Mouse (Mus musculus): ENCODE measurements at regions not wholly inside any gene's neighbourhood (a gene's known extent, or its start where the extent isn't known, plus 50 kb on each side); places are given as distances from the start of the nearest gene placed in this dataset.
A peak's percentile ranks its signal among the peaks of the same experiment; 100 is the strongest.

GRCm38 (mm10) chr15:62127602-62128158, 1204.9 kb upstream of the A1bg start:
- DNase-seq = no peak

GRCm38 (mm10) chr15:62125718-62126117, 1202.9 kb upstream of the A1bg start:
- DNase-seq = no peak

- DNase-seq = no peak
Measured at GRCm38 (mm10) chr15:62123756-62124155, 1200.9 kb upstream of the A1bg start.

GRCm38 (mm10) chr15:62122265-62123023, 1199.6 kb upstream of the A1bg start:
- no peak for DNase-seq

- DNase-seq = no peak
Measured at GRCm38 (mm10) chr15:62121696-62122095, 1198.9 kb upstream of the A1bg start.

- no peak for DNase-seq
Measured at GRCm38 (mm10) chr15:62120735-62121134, 1197.9 kb upstream of the A1bg start.

- no peak for DNase-seq
Measured at GRCm38 (mm10) chr15:62118997-62119396, 1196.2 kb upstream of the A1bg start.

- DNase-seq = no peak
Measured at GRCm38 (mm10) chr15:62116184-62116583, 1193.4 kb upstream of the A1bg start.

GRCm38 (mm10) chr15:62114815-62115214, 1192.0 kb upstream of the A1bg start:
- no peak for DNase-seq

- DNase-seq = no peak
Measured at GRCm38 (mm10) chr15:62112151-62112550, 1189.3 kb upstream of the A1bg start.

GRCm38 (mm10) chr15:62107976-62108375, 1185.2 kb upstream of the A1bg start:
- no peak for DNase-seq

- DNase-seq = peak; percentile 90
Measured at GRCm38 (mm10) chr15:62106518-62106975, 1183.7 kb upstream of the A1bg start.

GRCm38 (mm10) chr15:62105483-62105882, 1182.7 kb upstream of the A1bg start:
- no peak for DNase-seq

GRCm38 (mm10) chr15:62104653-62105052, 1181.8 kb upstream of the A1bg start:
- DNase-seq = peak; percentile 60

- DNase-seq = no peak
Measured at GRCm38 (mm10) chr15:62099683-62100082, 1176.9 kb upstream of the A1bg start.

- DNase-seq = peak; percentile 42
Measured at GRCm38 (mm10) chr15:62098791-62099660, 1176.2 kb upstream of the A1bg start.

- no peak for DNase-seq
Measured at GRCm38 (mm10) chr15:62096778-62097177, 1174.0 kb upstream of the A1bg start.

GRCm38 (mm10) chr15:62095198-62095597, 1172.4 kb upstream of the A1bg start:
- no peak for DNase-seq

GRCm38 (mm10) chr15:62093672-62094071, 1170.9 kb upstream of the A1bg start:
- DNase-seq = no peak

- DNase-seq = peak; percentile 68
Measured at GRCm38 (mm10) chr15:62092671-62093185, 1169.9 kb upstream of the A1bg start.

GRCm38 (mm10) chr15:62091746-62092659, 1169.2 kb upstream of the A1bg start:
- DNase-seq = no peak

Measured in adrenal gland, adult 2 months (tissue).